Mouse (Mus musculus) gastrocnemius, adult 2 months (tissue): Measurements from ENCODE around the gene Pip5k1c. TPM values are rescaled to one million over a fixed set of nuclear protein-coding genes. Genes with fewer than 3 reads are reported as not detected.
A peak's percentile ranks its signal among the peaks of the same experiment; 100 is the strongest.

Experiments used
- DNase-seq: peaks from one replicate; pipeline ENCODE4 v3.0.0; 2022
- H3K27ac ChIP-seq: fragments of 200-600 bp; 2 replicates; pipeline ENCODE4 v1.8.1; 2022; ENCODE audit warnings: mild to moderate bottlenecking
- H3K4me3 ChIP-seq: fragments of 200-600 bp; 2 replicates; pipeline ENCODE4 v1.8.1; 2022; ENCODE audit warnings: mild to moderate bottlenecking, moderate library complexity
- CTCF ChIP-seq: fragments of 200-600 bp; IDR thresholded peaks from 2 replicates; pipeline ENCODE4 v1.8.1; 2022; ENCODE audit warnings: antibody characterized with exemption, mild to moderate bottlenecking, moderate library complexity
- intact Hi-C: fragments of 180-260 bp; cut with DNase I; formaldehyde crosslinking; loops from one replicate; pipeline ENCODE4 v1.15.1; 2025
- total RNA-seq, 2 experiments: library from RNA; stranded (reverse); gene quantifications; 2 replicates each; pipeline ENCODE4 v1.2.3; 2021

Gene Pip5k1c
- total RNA-seq, 2 experiments from 2014 or later: 20.7 to 25.0 TPM

GRCm38 (mm10) chr10:81298369-81299100 lies 5.8 kb downstream of the Pip5k1c start:
- DNase-seq: peak; percentile 42
- no peak for TF ChIP-seq CTCF
- intact Hi-C loops: no loop called here
- peak overlapping the region; percentile 87 for H3K27ac ChIP-seq
- H3K4me3 ChIP-seq: peak overlapping the region; percentile 61

DNA sequence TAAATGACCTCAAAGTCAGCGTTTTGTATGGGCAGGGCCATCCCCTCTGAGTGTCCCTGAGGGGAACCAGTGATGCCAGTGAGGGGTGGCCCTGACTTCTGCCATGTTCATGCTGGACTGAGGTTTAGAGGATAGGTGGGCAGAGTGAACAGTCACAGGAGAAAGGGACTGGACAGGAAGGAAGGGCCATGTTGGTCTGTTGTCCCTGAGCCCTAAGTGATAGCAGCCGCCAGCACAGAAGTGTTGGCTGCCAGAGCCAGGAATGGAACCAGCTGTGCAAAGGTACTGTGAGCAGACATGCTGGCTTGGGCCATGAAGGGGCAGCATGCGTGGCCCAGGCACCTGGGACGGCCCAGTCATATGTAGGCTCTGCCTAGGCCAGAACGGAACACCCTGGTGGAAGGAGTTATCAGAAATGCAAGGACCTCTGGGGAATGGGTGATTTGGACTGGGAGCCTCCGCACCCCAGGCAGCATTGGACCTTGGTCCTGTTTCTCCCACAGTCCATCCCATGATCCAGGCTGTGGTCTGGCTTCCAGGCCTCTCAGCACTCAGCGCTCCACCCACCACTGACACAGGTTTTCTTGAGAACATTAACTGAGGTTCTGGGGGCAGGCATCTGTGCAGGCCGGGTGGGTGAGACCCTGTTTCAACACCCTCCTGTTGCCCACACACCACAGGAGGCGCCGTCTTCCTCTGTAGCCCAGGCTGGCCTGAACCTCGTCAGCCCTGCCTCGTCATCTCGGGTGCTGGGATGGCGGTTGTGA lies 7.0 kb downstream of the Pip5k1c start:
- no peak overlapping the region for H3K4me3 ChIP-seq
- peak overlapping the region; percentile 87 for H3K27ac ChIP-seq
- no peak for TF ChIP-seq CTCF
- intact Hi-C loops: no loop called here
- no peak for DNase-seq

DNA sequence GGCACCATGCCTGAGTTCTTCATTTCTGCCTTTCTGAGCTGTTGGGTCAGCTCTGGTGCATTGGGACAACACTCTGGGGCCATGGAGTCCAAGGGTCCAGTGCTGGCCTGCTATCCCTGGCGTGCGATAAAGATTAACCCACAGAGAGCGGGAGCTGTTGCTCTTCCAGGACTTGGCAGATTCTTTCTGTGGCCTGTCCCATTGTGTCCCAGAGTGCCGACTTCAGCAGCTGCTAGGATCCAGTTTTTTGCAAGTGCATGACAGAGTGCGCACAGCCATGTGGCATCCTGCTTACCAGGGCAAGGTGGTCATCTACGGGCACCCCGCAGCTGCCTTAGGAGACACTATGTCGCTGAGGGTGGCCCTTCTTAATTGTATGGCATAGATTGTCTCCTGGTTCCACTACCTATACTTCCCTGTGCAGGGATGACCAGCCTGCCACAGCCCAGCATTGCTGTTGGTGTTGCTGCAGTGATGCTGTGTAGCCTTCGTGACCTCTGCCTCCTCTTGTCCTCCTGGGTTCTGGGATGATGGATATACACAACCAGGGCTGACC lies 7.7 kb downstream of the Pip5k1c start:
- intact Hi-C loops: no loop called here
- DNase-seq: no peak
- Histone ChIP-seq H3K27ac (peak overlapping the region; percentile 87), H3K4me3 (no peak overlapping the region)
- TF ChIP-seq CTCF: no peak

DNA sequence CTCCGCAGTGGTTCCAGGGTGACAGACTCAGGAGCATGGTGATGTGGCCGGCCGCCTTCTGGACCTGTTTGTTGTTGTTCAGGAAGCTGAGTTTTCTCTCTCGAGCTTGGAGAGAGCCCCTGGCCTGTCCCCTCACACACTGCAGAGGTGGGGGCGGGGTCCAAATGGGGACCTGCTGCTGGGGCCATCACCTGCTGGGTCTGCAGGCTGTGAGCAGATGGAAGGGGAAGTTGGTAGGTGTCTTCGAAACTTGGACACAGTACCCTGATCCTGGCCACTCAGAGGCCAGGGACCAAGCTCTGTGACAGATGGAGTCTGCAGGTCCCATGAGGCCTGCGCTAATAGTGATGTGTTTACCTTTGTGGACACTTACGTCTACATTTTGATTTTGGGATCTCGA lies 8.6 kb downstream of the Pip5k1c start:
- Histone ChIP-seq H3K4me3 (no peak overlapping the region), H3K27ac (no peak overlapping the region)
- intact Hi-C loops: no loop called here
- TF ChIP-seq CTCF: no peak
- DNase-seq: no peak

DNA sequence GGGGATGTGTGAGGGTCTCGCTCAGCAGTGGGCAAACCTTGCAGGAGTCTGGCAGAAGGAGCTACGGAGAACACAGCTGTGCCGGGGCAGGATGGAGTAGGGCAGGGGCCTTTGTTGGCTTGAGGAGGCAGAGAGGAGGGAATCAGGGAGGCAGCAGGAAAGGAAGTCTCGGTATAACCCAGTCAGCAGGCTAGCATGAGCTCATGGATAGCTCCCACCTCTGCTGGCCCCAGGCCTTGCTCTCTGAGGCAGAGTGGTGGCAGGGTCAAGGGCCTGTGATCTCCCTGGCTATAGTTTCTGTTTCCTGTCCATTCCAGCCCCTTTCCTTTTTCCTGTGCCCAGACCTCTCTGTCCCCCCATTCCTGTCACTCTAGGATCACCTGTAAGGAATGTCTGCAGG lies 9.5 kb downstream of the Pip5k1c start:
- no peak for DNase-seq
- H3K4me3 ChIP-seq: peak overlapping the region; percentile 52
- intact Hi-C loops: no loop called here
- no peak for TF ChIP-seq CTCF
- peak overlapping the region; percentile 46 for H3K27ac ChIP-seq

- H3K4me3 ChIP-seq: peak overlapping the region; percentile 52
- DNase-seq: no peak
- peak overlapping the region; percentile 46 for H3K27ac ChIP-seq
- intact Hi-C loops: no loop called here
- TF ChIP-seq CTCF: no peak
Measured at GRCm38 (mm10) chr10:81302781-81303218, 10.0 kb downstream of the Pip5k1c start.

DNA sequence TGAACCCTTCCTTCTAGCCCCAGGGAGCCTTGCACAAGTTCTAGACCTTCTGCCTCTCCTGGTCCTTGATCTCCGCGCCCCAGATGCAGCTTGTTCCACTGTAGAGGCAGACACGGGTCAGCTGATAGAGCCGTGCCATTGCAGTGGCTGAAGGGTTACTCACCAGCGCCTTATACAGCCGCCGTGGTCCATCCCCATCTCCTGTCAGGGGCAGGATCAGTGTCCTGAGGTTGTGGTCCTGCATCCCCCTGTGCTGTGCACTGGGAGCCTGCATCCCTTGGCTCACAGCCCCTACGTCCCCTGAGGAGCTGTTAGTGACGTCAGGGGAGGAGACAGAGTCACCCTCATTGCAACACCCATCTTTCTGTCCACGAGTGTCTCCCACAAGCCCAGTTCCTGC lies 10.5 kb downstream of the Pip5k1c start:
- no peak for DNase-seq
- H3K27ac ChIP-seq: peak overlapping the region; percentile 46
- intact Hi-C loops: no loop called here
- H3K4me3 ChIP-seq: peak overlapping the region; percentile 52
- no peak for TF ChIP-seq CTCF

GRCm38 (mm10) chr10:81303761-81304160 lies 11.0 kb downstream of the Pip5k1c start:
- no peak for DNase-seq
- Histone ChIP-seq H3K4me3 (no peak overlapping the region), H3K27ac (peak overlapping the region; percentile 2; the same call in 1 of the 2 replicates)
- TF ChIP-seq CTCF: no peak
- intact Hi-C loops: loop anchor here (2.0 kb wide), 1 partner anchor 15 kb away; no protein-coding TSS in a partner anchor

DNA sequence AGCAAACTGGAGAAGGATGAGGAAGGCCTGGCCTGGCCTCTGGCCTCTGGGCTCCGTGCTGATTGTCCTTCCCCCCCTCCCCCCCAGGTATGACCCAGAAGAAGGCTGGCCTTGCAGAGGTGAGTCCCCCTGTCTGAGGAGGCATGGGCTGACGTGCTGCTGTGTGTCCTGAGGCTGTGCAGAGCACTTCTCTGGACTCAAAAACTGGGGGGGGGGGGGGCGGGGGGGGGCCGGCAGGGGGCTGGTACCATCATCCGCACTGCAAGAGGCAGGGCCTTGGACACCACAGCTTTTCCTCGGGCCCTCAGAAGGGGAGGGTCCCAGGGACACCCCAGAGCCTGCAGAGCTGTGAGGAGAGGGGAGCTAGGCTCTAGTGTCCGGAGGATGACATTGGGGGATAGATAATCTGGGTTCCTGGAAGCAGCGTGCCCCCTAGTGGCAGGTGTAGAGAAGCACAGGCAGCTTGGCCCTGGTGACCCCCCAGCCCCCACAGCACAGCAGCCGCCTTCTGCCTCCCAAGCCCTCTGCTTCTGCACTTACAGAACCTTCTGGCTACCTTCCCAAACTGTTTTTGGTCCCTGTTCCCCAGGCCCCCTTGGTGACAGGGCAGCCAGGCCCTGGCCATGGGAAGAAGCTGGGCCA lies 12.0 kb downstream of the Pip5k1c start:
- intact Hi-C loops: loop anchor here (2.0 kb wide), 1 partner anchor 16 kb away; no protein-coding TSS in a partner anchor
- DNase-seq: peak; percentile 70
- H3K4me3 ChIP-seq: no peak overlapping the region
- peak; percentile 90 for TF ChIP-seq CTCF
- no peak overlapping the region for H3K27ac ChIP-seq

DNA sequence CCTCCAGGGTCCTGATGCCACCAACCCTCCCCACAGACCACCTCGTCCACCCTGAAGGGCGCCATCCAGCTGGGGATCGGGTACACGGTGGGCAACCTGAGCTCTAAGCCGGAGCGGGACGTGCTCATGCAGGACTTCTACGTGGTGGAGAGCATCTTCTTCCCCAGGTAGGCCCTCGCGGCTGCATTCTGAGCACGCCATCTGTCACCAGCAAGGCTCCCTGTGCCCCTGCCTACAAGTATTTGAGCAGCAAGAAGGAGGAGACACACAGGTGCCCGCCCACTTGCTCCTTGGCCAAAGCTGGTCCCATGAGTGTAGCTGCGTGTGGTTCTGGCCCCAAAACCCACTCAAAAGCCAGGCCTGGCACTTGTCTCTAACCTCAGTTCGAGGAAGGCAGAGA lies 12.9 kb downstream of the Pip5k1c start:
- DNase-seq: no peak
- no peak overlapping the region for H3K27ac ChIP-seq
- intact Hi-C loops: loop anchor here (2.0 kb wide), 1 partner anchor 17 kb away; no protein-coding TSS in a partner anchor
- no peak overlapping the region for H3K4me3 ChIP-seq
- TF ChIP-seq CTCF: no peak

DNA sequence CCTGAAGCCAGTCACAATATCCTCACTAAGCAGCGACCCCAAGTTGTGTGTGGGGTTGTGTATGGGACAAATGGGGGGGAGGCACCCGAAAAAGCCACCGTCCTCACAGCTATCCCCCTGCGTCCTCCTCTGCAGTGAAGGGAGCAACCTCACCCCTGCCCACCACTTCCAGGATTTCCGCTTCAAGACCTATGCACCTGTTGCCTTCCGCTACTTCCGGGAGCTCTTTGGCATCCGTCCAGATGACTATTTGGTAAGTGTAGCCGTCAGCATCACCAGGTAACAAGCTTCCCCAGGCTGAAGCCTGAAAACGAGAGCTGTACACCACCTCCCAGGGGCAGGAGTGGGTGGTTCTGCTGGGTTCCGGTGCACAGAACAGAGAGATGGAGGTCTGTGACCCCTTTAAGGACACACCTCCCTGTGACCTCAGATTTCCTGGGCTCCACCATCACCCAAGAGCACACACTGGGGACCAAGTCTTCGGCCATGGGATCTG lies 13.5 kb downstream of the Pip5k1c start:
- intact Hi-C loops: no loop called here
- no peak overlapping the region for H3K27ac ChIP-seq
- no peak overlapping the region for H3K4me3 ChIP-seq
- DNase-seq: no peak
- no peak for TF ChIP-seq CTCF
